Mouse (Mus musculus): ENCODE data around the gene Tcl1b4. TPM values are rescaled to one million over a fixed set of nuclear protein-coding genes. Genes with fewer than 3 reads are reported as not detected.
A peak's percentile ranks its signal among the peaks of the same experiment; 100 is the strongest.

Gene Tcl1b4
- polyA plus RNA-seq, 1 experiment from 2014 or later, result not detected

DNA sequence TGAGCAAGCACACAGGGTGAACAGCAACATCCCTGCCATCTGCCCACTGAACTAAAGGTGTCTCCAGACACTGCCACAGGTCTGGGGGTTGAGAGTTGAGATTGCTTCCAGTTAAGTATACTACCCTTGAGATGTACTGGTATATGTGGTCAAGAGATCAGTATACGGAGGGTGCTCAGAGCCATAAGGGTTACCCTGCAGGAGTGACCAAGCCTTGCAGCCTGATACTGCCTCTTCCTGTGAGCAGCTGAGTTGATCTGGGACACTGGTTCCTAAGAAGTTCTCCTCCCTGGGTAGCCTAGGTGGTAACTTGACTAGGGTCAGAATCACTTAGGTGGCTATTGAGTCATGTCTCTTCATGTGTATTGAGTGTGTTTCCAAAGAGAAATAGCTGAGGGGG, 6.7 kb downstream of the Tcl1b4 start:
- WGBS, result 93% methylated on average over 1 of the region's 1 CpGs
- Histone ChIP-seq H3K27me3 (ENCODE audit: low read depth, poor library complexity, severe bottlenecking) (no peaks in the 10 kb centered on the region), H3K4me1 (peaks cover 13% of the 10 kb centered on the region), H3K36me3 (no peaks in the 10 kb centered on the region), H3K9me3 (replicated peaks) (no peaks in the 10 kb centered on the region), H3K4me3 (no peak overlapping the region), H3K27ac (replicated peaks) (no peak overlapping the region)
- no peak for DNase-seq (ENCODE audit: low spot score)

DNA sequence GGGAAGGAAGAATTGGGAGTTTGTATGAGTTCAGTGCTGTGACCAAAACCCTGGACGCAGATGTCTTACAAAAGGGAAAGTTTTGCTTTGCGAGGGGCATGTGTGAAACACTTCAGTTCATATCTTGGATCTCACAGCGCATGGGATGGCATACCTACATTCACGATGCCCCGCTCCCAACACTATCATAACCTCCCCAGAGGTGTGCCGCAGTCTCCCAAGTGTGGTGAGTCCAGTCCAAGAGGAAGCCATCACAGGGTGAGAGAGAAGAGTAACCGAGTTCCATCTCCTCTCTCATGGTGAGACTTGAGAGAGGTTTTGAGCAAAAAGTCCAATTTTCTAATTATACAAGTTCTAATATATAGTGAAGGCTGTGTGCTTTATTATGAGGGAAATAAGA, 7.5 kb downstream of the Tcl1b4 start:
- Histone ChIP-seq H3K27ac (replicated peaks) (no peak overlapping the region), H3K4me1 (peaks cover 19% of the 10 kb centered on the region), H3K9me3 (replicated peaks) (no peaks in the 10 kb centered on the region), H3K36me3 (no peaks in the 10 kb centered on the region), H3K4me3 (no peak overlapping the region), H3K27me3 (ENCODE audit: low read depth, poor library complexity, severe bottlenecking) (no peaks in the 10 kb centered on the region)
- WGBS, result 95% methylated on average over 7 of the region's 7 CpGs
- DNase-seq (ENCODE audit: low spot score), result no peak

DNA sequence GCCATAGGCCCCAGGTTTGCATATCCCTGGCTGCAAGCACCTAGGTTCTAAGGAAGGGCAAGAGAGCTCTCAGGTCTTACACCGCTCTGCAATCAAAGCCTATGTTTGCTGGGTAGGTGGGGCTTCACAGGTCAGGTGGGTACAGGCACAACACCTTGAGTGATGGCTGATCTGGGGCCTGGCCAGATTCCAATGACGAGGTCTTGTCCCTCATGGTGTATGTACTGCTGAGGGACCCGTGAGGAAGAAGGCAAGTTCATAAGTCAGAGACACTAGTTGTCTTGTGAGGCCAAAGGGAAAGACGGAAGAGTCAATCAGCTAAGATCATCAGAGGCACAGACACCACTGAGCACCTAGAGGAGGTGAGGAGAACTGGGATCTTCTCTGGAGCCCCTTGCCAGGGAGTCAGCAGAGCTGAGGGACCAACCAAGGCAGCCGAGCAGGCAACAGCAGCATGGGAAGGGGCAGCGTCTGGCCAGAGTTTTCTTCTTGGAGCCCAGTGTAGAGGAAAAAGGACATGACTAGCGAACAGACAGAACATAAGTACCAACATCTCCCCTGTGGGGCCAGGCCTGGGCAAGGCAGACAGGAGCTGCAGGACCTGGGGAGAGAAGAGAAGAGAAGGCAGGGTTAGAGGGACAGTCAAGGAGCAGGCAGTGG, 15.5 kb downstream of the Tcl1b4 start:
- DNase-seq (ENCODE audit: low spot score), result no peak
- no peaks in the 10 kb centered on the region for H3K36me3 ChIP-seq
- H3K4me3 ChIP-seq, result no peak overlapping the region
- H3K27ac ChIP-seq (replicated peaks), result no peak overlapping the region; the same call in 1 of the 2 replicates
- 0 out of 2 replicates have a peak, but pooled peaks cover 10% of the 10 kb centered on the region for H3K4me1 ChIP-seq
- no peaks in the 10 kb centered on the region for H3K9me3 ChIP-seq (replicated peaks)
- WGBS, result 92% methylated on average over 7 of the region's 7 CpGs
- no peaks in the 10 kb centered on the region for H3K27me3 ChIP-seq (ENCODE audit: low read depth, poor library complexity, severe bottlenecking)

DNA sequence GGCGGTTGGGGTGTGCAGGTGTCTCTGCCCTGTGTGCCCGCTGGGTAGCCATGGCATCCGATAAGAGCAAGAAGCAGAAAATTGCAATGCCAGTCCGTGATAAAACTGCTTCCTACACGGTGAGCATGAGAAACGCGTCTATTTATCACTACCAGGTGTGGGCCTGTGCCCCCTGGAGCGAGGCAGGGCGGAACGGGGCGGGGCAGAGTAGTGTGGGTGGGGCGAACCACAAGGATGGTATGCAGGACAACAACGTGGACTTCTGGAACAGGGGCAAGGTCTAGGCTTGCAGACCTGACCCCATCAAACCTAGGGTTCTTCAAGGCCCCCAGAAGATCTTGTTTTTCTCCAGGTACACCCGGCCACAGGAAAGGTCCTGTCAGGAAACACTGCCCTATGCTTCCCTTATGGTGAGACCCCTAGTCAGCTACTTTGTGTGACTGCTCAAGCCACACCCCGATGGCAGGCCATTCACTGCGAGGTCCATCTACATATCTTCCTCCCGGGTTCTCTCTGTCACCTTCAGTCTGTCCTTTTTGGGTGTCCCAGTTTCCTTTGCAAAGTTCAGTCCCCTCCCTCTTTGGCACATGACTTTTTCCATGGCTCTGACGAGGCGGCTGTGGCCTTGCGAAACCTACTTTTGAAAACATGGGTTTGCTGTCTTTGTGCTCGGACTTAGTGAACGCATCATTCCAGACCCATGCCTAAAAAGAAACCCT, 21.0 kb downstream of the Tcl1b4 start, which contains the start of gene Tcl1:
Tcl1 (minus strand) TSS at position 193 of the 719 bp plus-strand sequence.
- no peaks in the 10 kb centered on the region for H3K9me3 ChIP-seq (replicated peaks)

DNA sequence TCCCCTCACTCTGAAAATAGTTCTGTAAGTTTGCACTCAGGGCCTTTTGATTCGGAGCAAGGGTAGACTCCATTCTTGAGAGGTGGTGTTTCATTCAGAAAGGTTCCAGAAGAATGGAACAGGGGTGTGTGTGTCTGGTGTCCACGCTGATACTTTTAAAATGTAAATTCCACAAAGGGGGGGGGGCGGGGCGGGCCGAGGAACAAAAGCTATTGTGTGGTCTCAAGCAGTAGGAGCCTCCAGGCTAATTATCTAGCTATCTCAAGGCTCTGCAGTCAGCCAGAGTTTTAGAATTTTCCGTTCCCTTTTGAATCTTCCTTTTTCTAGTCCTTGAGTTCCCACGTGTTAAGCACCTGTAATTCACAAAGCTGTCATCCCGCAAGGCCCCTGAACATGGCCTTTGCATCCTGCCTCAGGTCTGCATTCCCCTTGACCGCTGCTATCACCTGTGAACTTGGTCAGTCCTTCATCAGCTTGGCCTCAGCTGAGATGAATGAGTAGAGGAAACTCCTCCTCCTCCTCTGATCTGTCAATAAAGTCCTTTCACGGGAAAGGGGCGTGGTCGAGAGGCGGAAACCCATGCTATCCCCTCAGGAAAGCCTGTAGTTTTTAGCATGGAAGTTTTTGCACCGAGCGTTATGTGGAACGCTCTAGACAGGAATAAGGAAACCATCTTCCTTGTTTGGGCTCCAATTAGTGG, 23.0 kb downstream of the Tcl1b4 start:
- 51% methylated on average over 16 of the region's 16 CpGs for WGBS
- no peak overlapping the region for H3K4me3 ChIP-seq
- H3K36me3 ChIP-seq, result no peaks in the 10 kb centered on the region
- peak overlapping the region; percentile 33; the same call in 1 of the 2 replicates for H3K27ac ChIP-seq (replicated peaks)
- no peak for DNase-seq (ENCODE audit: low spot score)
- H3K27me3 ChIP-seq (ENCODE audit: low read depth, poor library complexity, severe bottlenecking), result no peaks in the 10 kb centered on the region
- H3K4me1 ChIP-seq, result peaks cover 10% of the 10 kb centered on the region
- no peaks in the 10 kb centered on the region for H3K9me3 ChIP-seq (replicated peaks)

More for the DNA sequence above, 21.0 kb downstream of the Tcl1b4 start, which contains the start of gene Tcl1:
- H3K4me1 ChIP-seq, result peaks cover 10% of the 10 kb centered on the region
- no peaks in the 10 kb centered on the region for H3K27me3 ChIP-seq (ENCODE audit: low read depth, poor library complexity, severe bottlenecking)
- H3K4me3 ChIP-seq, result no peak within 1 kb of the TSS
- no peak within 1 kb of the TSS for H3K27ac ChIP-seq (replicated peaks)
- no peaks in the 10 kb centered on the region for H3K36me3 ChIP-seq
- no peak for DNase-seq (ENCODE audit: low spot score)
- 94% methylated on average over 22 of the region's 22 CpGs for WGBS

DNA sequence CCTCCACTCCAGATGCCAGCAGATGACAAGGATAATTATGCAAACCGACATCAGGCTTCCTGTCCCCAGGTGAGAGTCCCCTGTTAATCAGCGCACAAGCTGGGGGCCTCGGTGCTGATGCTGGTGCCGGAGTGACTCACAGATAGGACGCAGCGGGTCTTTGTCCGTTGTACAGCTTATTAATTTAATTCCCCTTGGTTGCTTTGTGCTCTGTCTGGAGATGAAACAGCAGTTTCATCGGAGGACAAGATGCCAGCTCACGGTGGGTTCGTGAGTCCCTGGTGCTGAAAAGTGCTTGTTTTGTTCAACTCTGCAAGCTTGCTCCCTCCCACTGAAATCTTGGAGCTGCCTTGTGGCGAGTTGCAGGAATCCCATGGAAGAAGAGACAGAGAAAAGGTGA, 32.6 kb downstream of the Tcl1b4 start:
- DNase-seq (ENCODE audit: low spot score), result no peak
- Histone ChIP-seq H3K4me1 (no peaks in the 10 kb centered on the region), H3K27me3 (ENCODE audit: low read depth, poor library complexity, severe bottlenecking) (no peaks in the 10 kb centered on the region), H3K36me3 (no peaks in the 10 kb centered on the region), H3K27ac (replicated peaks) (no peak overlapping the region), H3K4me3 (no peak overlapping the region), H3K9me3 (replicated peaks) (0 out of 2 replicates have a peak, but pooled peaks cover 5% of the 10 kb centered on the region)
- WGBS, result 71% methylated on average over 11 of the region's 11 CpGs

DNA sequence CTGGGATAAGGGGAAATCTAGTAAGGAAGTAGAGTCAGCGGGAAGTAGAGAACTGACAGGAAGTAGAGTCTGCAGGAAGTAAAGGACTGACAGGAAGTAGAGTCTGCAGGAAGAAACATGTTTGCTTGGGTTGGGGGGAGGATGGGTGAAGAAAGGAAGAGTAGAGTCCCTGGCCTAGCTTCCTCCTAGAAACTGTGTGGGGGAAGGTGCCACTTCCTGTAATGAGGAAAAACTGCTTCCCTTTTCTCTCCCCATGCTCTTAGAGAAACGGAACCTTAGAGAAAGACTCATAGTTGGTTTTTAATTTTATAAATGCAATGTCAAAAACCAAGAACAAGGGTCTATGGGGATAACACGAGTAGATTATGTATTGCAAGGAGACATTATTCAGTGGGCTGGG, 33.3 kb downstream of the Tcl1b4 start:
- 89% methylated on average over 3 of the region's 3 CpGs for WGBS
- H3K27me3 ChIP-seq (ENCODE audit: low read depth, poor library complexity, severe bottlenecking), result no peaks in the 10 kb centered on the region

DNA sequence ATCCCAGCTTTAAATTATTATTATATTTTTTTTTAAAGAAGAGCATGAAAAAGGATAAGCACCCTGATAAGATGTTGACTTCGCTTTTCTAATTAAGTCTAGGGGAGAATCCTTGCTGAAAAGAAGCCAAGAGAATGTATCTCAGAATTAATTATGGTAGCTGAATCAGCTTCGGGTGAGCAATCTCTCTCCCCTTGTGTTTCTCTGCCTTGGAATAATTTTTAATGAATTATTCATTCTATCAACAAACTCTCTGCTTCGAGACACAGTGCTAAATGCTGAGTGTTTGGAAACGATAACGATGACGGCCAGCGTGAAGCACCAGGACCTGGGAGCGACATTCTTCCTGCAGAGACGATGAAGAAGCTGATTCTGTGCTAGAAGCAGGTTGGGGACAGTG, 37.3 kb downstream of the Tcl1b4 start:
- no peaks in the 10 kb centered on the region for H3K27me3 ChIP-seq (ENCODE audit: low read depth, poor library complexity, severe bottlenecking)
- 91% methylated on average over 9 of the region's 9 CpGs for WGBS
- H3K4me3 ChIP-seq, result no peak overlapping the region
- no peak overlapping the region for H3K27ac ChIP-seq (replicated peaks)
- no peaks in the 10 kb centered on the region for H3K36me3 ChIP-seq
- no peaks in the 10 kb centered on the region for H3K4me1 ChIP-seq
- peaks cover 4% of the 10 kb centered on the region; the same call in 1 of the 2 replicates for H3K9me3 ChIP-seq (replicated peaks)
- DNase-seq (ENCODE audit: low spot score), result no peak

More for the DNA sequence above, 33.3 kb downstream of the Tcl1b4 start:
- no peak for DNase-seq (ENCODE audit: low spot score)
- Histone ChIP-seq H3K4me1 (no peaks in the 10 kb centered on the region), H3K36me3 (no peaks in the 10 kb centered on the region), H3K4me3 (no peak overlapping the region), H3K9me3 (replicated peaks) (0 out of 2 replicates have a peak, but pooled peaks cover 4% of the 10 kb centered on the region), H3K27ac (replicated peaks) (no peak overlapping the region)

DNA sequence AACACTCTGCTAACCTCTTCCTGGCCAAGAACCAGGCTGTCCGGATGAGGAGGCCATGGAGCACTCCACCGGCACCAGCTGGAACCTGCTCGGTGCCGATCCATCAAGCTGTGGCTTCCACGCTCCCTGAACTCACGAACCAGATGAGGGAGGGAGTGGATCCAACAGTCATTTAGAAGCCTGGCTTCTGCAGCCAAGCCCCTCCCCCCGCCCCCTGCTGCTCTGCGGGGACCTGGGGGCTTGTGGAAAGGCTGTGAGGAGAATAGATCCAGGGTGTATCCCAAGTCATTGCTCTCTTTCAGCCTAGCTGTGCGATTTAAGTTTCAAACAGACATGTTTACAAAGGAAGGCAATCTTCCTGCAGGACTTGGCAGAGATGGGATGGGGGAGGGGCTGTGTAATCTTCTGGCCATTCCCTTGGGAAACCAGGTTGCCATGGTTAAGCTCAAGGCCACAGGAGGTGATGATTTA, 47.0 kb downstream of the Tcl1b4 start:
- peak; percentile 31 for DNase-seq (ENCODE audit: low spot score)
- H3K4me3 ChIP-seq, result peak overlapping the region; percentile 24; the same call in 1 of the 2 replicates
- H3K27me3 ChIP-seq (ENCODE audit: low read depth, poor library complexity, severe bottlenecking), result no peaks in the 10 kb centered on the region
- no peaks in the 10 kb centered on the region for H3K9me3 ChIP-seq (replicated peaks)
- 18% methylated on average over 9 of the region's 9 CpGs for WGBS
- peak overlapping the region; percentile 70 for H3K27ac ChIP-seq (replicated peaks)
- H3K36me3 ChIP-seq, result no peaks in the 10 kb centered on the region
- peaks cover 38% of the 10 kb centered on the region for H3K4me1 ChIP-seq

DNA sequence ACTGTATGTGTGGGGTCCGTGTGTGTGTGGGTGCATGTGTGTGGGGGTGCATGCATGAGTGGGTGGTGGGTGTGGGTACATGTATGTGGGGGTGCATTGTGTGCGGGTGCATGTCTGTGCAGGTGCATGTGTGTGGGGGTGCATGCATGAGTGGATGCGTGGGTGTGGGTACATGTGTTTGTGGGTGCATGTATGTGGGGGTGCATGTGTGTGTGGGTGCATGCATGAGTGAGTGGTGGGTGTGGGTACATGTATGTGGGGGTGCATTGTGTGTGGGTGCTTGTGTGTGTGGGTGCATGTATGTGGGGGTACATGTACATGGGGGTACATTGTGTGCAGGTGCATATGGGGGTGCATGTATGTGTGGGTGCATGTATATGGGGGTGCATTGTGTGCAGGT, 52.0 kb downstream of the Tcl1b4 start:
- 95% methylated on average over 3 of the region's 3 CpGs for WGBS
- Histone ChIP-seq H3K4me3 (no peak overlapping the region), H3K4me1 (peaks cover 28% of the 10 kb centered on the region), H3K27me3 (ENCODE audit: low read depth, poor library complexity, severe bottlenecking) (no peaks in the 10 kb centered on the region), H3K9me3 (replicated peaks) (no peaks in the 10 kb centered on the region), H3K27ac (replicated peaks) (no peak overlapping the region), H3K36me3 (no peaks in the 10 kb centered on the region)
- no peak for DNase-seq (ENCODE audit: low spot score)
